ENCODE assay signal across 8 mouse cellular contexts in genomic region chr2:69860972-69861452, GRCm38 (mm10). TPM values are rescaled to one million over a fixed set of nuclear protein-coding genes. Genes with fewer than 3 reads are reported as not detected.
DNase-seq lines count a peak whose midpoint lies in the region; ATAC-seq lines count a peak whose summit lies in the region.

No protein-coding gene starts in this region.

- H3K9me3 ChIP-seq in heart, embryonic 11.5 days (replicated peaks; ENCODE audit: control insufficient read depth, low read length) = no peaks in the 10 kb centered on the region
- H3K9me3 ChIP-seq in kidney, embryonic 15.5 days (replicated peaks) = no peaks in the 10 kb centered on the region

- H3K4me2 ChIP-seq in heart, embryonic 11.5 days = peak overlapping the region; percentile 75
- peak overlapping the region; percentile 71 for H3K4me2 ChIP-seq in kidney, embryonic 15.5 days

- peak; percentile 61 for DNase-seq in 3T3-L1 (ENCODE audit: low read depth, low spot score)
- DNase-seq in CD4-positive, CD25-positive, alpha-beta regulatory T cell, adult 2 months (ENCODE audit: low read depth, low spot score) = peak; percentile 61
- DNase-seq in cerebellum, postnatal 10 days = peak; percentile 35 to 42
- DNase-seq in lung, postnatal 36 days = peak; percentile 56
- peak; percentile 26 to 31 for DNase-seq in spleen, adult 18-20 months
- no peak for DNase-seq in urinary bladder, postnatal 4 days (ENCODE audit: low spot score in 2 of 2)

- peaks cover 2% of the 10 kb centered on the region; the same call in 1 of the 2 replicates for H3K4me1 ChIP-seq in heart, embryonic 11.5 days (ENCODE audit: control insufficient read depth, insufficient read depth, low read length)
- peaks cover 16% of the 10 kb centered on the region; the same call in 1 of the 2 replicates for H3K4me1 ChIP-seq in kidney, embryonic 15.5 days

- H3K27ac ChIP-seq in heart, embryonic 11.5 days (ENCODE audit: low read depth, low read length) = peak overlapping the region; percentile 90
- peak overlapping the region; percentile 93 for H3K27ac ChIP-seq in kidney, embryonic 15.5 days

- WGBS in heart, embryonic 11.5 days (ENCODE audit: insufficient replicate concordance) = 9% methylated on average over 13 of the region's 13 CpGs
- WGBS in kidney, embryonic 15.5 days = 12% methylated on average over 13 of the region's 13 CpGs

- H3K27me3 ChIP-seq in heart, embryonic 11.5 days (ENCODE audit: control insufficient read depth, insufficient read depth, low read length) = no peaks in the 10 kb centered on the region
- H3K27me3 ChIP-seq in kidney, embryonic 15.5 days = no peaks in the 10 kb centered on the region

- H3K4me3 ChIP-seq in heart, embryonic 11.5 days (ENCODE audit: low read depth, low read length) = peak overlapping the region; percentile 99
- peak overlapping the region; percentile 94 for H3K4me3 ChIP-seq in kidney, embryonic 15.5 days (replicated peaks)

- peaks cover 2% of the 10 kb centered on the region; the same call in 1 of the 2 replicates for H3K36me3 ChIP-seq in heart, embryonic 11.5 days (ENCODE audit: control insufficient read depth, insufficient read depth, low read length)
- H3K36me3 ChIP-seq in kidney, embryonic 15.5 days = peaks cover 16% of the 10 kb centered on the region; the same call in 1 of the 2 replicates

- ATAC-seq in heart, embryonic 11.5 days (replicated peaks; ENCODE audit: insufficient number of reproducible peaks, low FRiP score, low TSS enrichment) = 0 out of 2 replicates have a peak, but pooled peaks have one; percentile 32
- 0 out of 2 replicates have a peak, but pooled peaks have one; percentile 37 for ATAC-seq in kidney, embryonic 15.5 days (replicated peaks; ENCODE audit: low FRiP score)

- peak overlapping the region; percentile 99 for H3K9ac ChIP-seq in heart, embryonic 11.5 days (ENCODE audit: low read depth, low read length)
- H3K9ac ChIP-seq in kidney, embryonic 15.5 days = peak overlapping the region; percentile 100

RNA-seq across cellular contexts. Expression of gene Ssb, which starts 0.3 kb away (rescaled TPM):
- polyA plus RNA-seq in heart, embryonic 11.5 days (2014; fragmentation: Nextera tagmentation; extraction: Ambion mirVana) = 229 and 233 TPM in 2 replicates
- polyA plus RNA-seq in kidney, embryonic 15.5 days (2015; fragmentation: Nextera tagmentation; extraction: Ambion mirVana) = 356 and 389 TPM in 2 replicates

RNA-seq across cellular contexts. Expression of gene Mettl5, which starts 24.4 kb away (rescaled TPM):
- 34.7 and 36.4 TPM in 2 replicates for polyA plus RNA-seq in heart, embryonic 11.5 days (2014; fragmentation: Nextera tagmentation; extraction: Ambion mirVana)
- 42.9 and 43.4 TPM in 2 replicates for polyA plus RNA-seq in kidney, embryonic 15.5 days (2015; fragmentation: Nextera tagmentation; extraction: Ambion mirVana)

RNA-seq across cellular contexts. Expression of gene Ubr3, which starts 36.0 kb away (rescaled TPM):
- 13.8 and 14.7 TPM in 2 replicates for polyA plus RNA-seq in heart, embryonic 11.5 days (2014; fragmentation: Nextera tagmentation; extraction: Ambion mirVana)
- polyA plus RNA-seq in kidney, embryonic 15.5 days (2015; fragmentation: Nextera tagmentation; extraction: Ambion mirVana) = 14.3 and 15.5 TPM in 2 replicates

RNA-seq across cellular contexts. Expression of gene Klhl23, which starts 39.3 kb away (rescaled TPM):
- polyA plus RNA-seq in heart, embryonic 11.5 days (2014; fragmentation: Nextera tagmentation; extraction: Ambion mirVana) = 53.7 and 62.6 TPM in 2 replicates
- polyA plus RNA-seq in kidney, embryonic 15.5 days (2015; fragmentation: Nextera tagmentation; extraction: Ambion mirVana) = 28.8 and 32.2 TPM in 2 replicates

Comparison
In these comparisons a context has a peak if more than half of its experiments do, and no peak if none do; other contexts are left out.
1. DNase-seq: peak in 3T3-L1 (single experiment), CD4-positive, CD25-positive, alpha-beta regulatory T cell, adult 2 months (single experiment), cerebellum, postnatal 10 days (2 of 2), lung, postnatal 36 days (single experiment) and spleen, adult 18-20 months (2 of 2); none in urinary bladder, postnatal 4 days (0 of 2).